20 mouse cellular contexts compared by ENCODE assay signal in the genomic region with DNA sequence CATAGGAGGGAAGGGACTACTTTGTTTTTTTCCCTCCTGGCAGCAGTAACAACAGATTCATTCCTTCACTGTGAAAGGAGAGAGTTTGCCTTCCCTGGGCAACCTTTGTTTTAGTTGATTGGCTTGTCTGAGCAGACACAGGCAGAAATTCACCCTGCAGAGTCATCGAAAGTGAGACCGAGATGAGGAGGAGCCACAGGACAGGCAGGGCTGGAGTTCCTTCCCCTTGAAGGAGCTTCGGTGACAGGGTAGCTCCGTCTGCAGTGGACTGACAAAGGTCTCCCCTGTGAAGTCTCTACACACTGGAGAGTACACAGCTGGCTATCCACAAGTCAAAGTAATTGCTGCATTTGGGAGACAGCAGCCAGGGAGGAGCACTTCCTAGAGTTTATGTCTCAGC.
DNase-seq lines count a peak whose midpoint lies in the region; ATAC-seq lines count a peak whose summit lies in the region.
"Had no signal": no experiment of that assay in that cellular context is flagged by ENCODE, and none has a peak within 500 bp of the region (broad histone marks: within the 10 kb centered on the region; RNA-seq: fewer than 3 reads in every experiment).

No protein-coding gene starts in this region.

- no peaks in the 10 kb centered on the region for H3K27me3 ChIP-seq in hindbrain, embryonic 10.5 days (ENCODE audit: insufficient read depth, poor library complexity, severe bottlenecking)
- H3K27me3 ChIP-seq in hindbrain, embryonic 16.5 days (replicated peaks; ENCODE audit: control insufficient read depth, insufficient read depth, low read length) = no peaks in the 10 kb centered on the region
- no peaks in the 10 kb centered on the region for H3K27me3 ChIP-seq in embryonic facial prominence, embryonic 13.5 days
- H3K27me3 ChIP-seq in limb, embryonic 10.5 days (ENCODE audit: low read depth, poor library complexity, severe bottlenecking) = no peaks in the 10 kb centered on the region
- H3K27me3 ChIP-seq: midbrain, embryonic 15.5 days; neural tube, embryonic 15.5 days had no signal

- no peak for DNase-seq in hindbrain, embryonic 10.5 days (ENCODE audit: low spot score)
- DNase-seq in lung, postnatal 10 days = peak; percentile 17
- DNase-seq in lung, postnatal 4 days = no peak
- peak; percentile 28 for DNase-seq in limb, embryonic 10.5 days (ENCODE audit: low spot score)
- no peak for DNase-seq in thymus, postnatal 0 days (ENCODE audit: low spot score)
- no peak for DNase-seq in cerebellum, adult 18-20 months
- DNase-seq: cerebellum, adult 9-10 months; gastrocnemius, postnatal 14 days; heart, postnatal 10 days; kidney, adult 9 months; liver; right cerebral cortex, postnatal 25 days; thymus, adult 18-20 months had no signal

- peaks cover 32% of the 10 kb centered on the region for H3K4me1 ChIP-seq in hindbrain, embryonic 10.5 days (replicated peaks)
- H3K4me1 ChIP-seq in hindbrain, embryonic 16.5 days (ENCODE audit: control insufficient read depth, insufficient read depth, low read depth, low read length) = peaks cover 12% of the 10 kb centered on the region
- peaks cover 31% of the 10 kb centered on the region for H3K4me1 ChIP-seq in embryonic facial prominence, embryonic 13.5 days
- peaks cover 29% of the 10 kb centered on the region for H3K4me1 ChIP-seq in limb, embryonic 10.5 days

- H3K36me3 ChIP-seq in hindbrain, embryonic 10.5 days = 0 out of 2 replicates have a peak, but pooled peaks cover 4% of the 10 kb centered on the region
- no peaks in the 10 kb centered on the region for H3K36me3 ChIP-seq in hindbrain, embryonic 16.5 days (ENCODE audit: control insufficient read depth, insufficient read depth, low read length)
- H3K36me3 ChIP-seq in embryonic facial prominence, embryonic 13.5 days = no peaks in the 10 kb centered on the region
- H3K36me3 ChIP-seq in limb, embryonic 10.5 days = no peaks in the 10 kb centered on the region
- H3K36me3 ChIP-seq: forebrain, embryonic 12.5 days; midbrain, embryonic 15.5 days; neural tube, embryonic 15.5 days had no signal

- 0 out of 2 replicates have a peak, but pooled peaks cover 5% of the 10 kb centered on the region for H3K9me3 ChIP-seq in hindbrain, embryonic 10.5 days
- H3K9me3 ChIP-seq in hindbrain, embryonic 16.5 days (ENCODE audit: control insufficient read depth, low read length) = no peaks in the 10 kb centered on the region
- no peaks in the 10 kb centered on the region for H3K9me3 ChIP-seq in embryonic facial prominence, embryonic 13.5 days
- no peaks in the 10 kb centered on the region for H3K9me3 ChIP-seq in limb, embryonic 10.5 days (replicated peaks)
- H3K9me3 ChIP-seq: forebrain, embryonic 12.5 days; midbrain, embryonic 15.5 days; neural tube, embryonic 15.5 days had no signal

- no peak overlapping the region for H3K9ac ChIP-seq in hindbrain, embryonic 16.5 days (ENCODE audit: low read depth, low read length)
- peak overlapping the region; percentile 12; the same call in 1 of the 2 replicates for H3K9ac ChIP-seq in embryonic facial prominence, embryonic 13.5 days
- H3K9ac ChIP-seq: forebrain, embryonic 12.5 days; midbrain, embryonic 15.5 days; neural tube, embryonic 15.5 days had no signal

- H3K4me2 ChIP-seq in hindbrain, embryonic 16.5 days (ENCODE audit: low read length) = no peak overlapping the region
- H3K4me2 ChIP-seq in embryonic facial prominence, embryonic 13.5 days = no peak overlapping the region
- H3K4me2 ChIP-seq: forebrain, embryonic 12.5 days; heart, embryonic 11.5 days; midbrain, embryonic 15.5 days; neural tube, embryonic 15.5 days had no signal

- 4% methylated on average over 4 of the region's 4 CpGs for WGBS in hindbrain, embryonic 10.5 days
- 18% methylated on average over 4 of the region's 4 CpGs for WGBS in hindbrain, embryonic 16.5 days
- WGBS in embryonic facial prominence, embryonic 13.5 days = 19% methylated on average over 4 of the region's 4 CpGs
- 42% methylated on average over 4 of the region's 4 CpGs for WGBS in limb, embryonic 10.5 days

- H3K4me3 ChIP-seq in hindbrain, embryonic 10.5 days = no peak overlapping the region
- no peak overlapping the region for H3K4me3 ChIP-seq in hindbrain, embryonic 16.5 days (ENCODE audit: low read length)
- no peak overlapping the region for H3K4me3 ChIP-seq in embryonic facial prominence, embryonic 13.5 days
- H3K4me3 ChIP-seq in limb, embryonic 10.5 days = no peak overlapping the region
- H3K4me3 ChIP-seq: forebrain, embryonic 12.5 days; midbrain, embryonic 15.5 days; neural tube, embryonic 15.5 days had no signal

- H3K27ac ChIP-seq in hindbrain, embryonic 10.5 days = peak overlapping the region; percentile 24
- H3K27ac ChIP-seq in hindbrain, embryonic 16.5 days (ENCODE audit: low read depth, low read length) = no peak overlapping the region
- peak overlapping the region; percentile 44 for H3K27ac ChIP-seq in embryonic facial prominence, embryonic 13.5 days
- no peak overlapping the region for H3K27ac ChIP-seq in limb, embryonic 10.5 days
- H3K27ac ChIP-seq: forebrain, embryonic 12.5 days; macrophage; midbrain, embryonic 15.5 days; neural tube, embryonic 15.5 days had no signal

- ATAC-seq in hindbrain, embryonic 16.5 days = no peak
- no peak for ATAC-seq in embryonic facial prominence, embryonic 13.5 days (ENCODE audit: insufficient number of reproducible peaks, insufficient read depth, low FRiP score, low TSS enrichment, low read depth)
- ATAC-seq: midbrain, embryonic 15.5 days had no signal

Comparison
In these comparisons a context has a peak if more than half of its experiments do, and no peak if none do; other contexts are left out.
1. DNase-seq: peak in lung, postnatal 10 days (single experiment) and limb, embryonic 10.5 days (single experiment); none in hindbrain, embryonic 10.5 days (single experiment), lung, postnatal 4 days (0 of 2), thymus, postnatal 0 days (single experiment) and cerebellum, adult 18-20 months (0 of 2).
2. H3K27ac ChIP-seq: peak in hindbrain, embryonic 10.5 days (single experiment) and embryonic facial prominence, embryonic 13.5 days (single experiment); none in hindbrain, embryonic 16.5 days (single experiment) and limb, embryonic 10.5 days (single experiment).